Mouse (Mus musculus) stomach, postnatal 0 days (tissue): ENCODE measurements around the gene Xxylt1.

Source experiments
- CTCF ChIP-seq: IDR thresholded peaks from 2 replicates; pipeline ENCODE4 v1.5.1; 2016; ENCODE audit warnings: antibody characterized with exemption, low read depth, mild to moderate bottlenecking, moderate library complexity
- EP300 ChIP-seq: optimal IDR thresholded peaks from 2 replicates; pipeline ENCODE3; 2016; ENCODE audit warnings: antibody characterized with exemption

DNA sequence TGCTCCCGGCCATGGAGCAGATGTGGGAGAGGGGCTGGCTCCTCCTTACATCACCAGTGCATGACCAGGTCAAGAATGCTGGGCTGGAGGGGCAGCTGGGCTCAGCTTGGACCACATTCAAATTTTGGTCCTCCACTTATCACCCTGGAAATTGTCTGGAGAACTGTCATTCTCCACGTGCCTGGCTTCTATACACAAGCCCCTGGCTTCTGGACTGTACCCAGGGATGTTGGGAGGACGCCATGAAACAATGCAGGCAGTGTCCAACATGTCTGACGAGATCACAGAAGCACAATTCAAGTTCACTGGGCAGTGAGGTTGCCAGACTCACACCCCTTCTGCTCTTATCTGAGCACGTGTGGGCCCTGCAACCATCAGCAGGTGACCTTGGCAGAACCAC is 114.5 kb downstream of the Xxylt1 start:
- TF ChIP-seq CTCF (no peak), EP300 (no peak)
